Mouse (Mus musculus): Measurements from ENCODE around the gene Zfp362. TPM values are rescaled to one million over a fixed set of nuclear protein-coding genes. Genes with fewer than 3 reads are reported as not detected.
A peak's percentile ranks its signal among the peaks of the same experiment; 100 is the strongest.

Gene Zfp362
- polyA plus RNA-seq, 3 experiments from 2014 or later: 6.0 to 10.3 (median 8.4) TPM

DNA sequence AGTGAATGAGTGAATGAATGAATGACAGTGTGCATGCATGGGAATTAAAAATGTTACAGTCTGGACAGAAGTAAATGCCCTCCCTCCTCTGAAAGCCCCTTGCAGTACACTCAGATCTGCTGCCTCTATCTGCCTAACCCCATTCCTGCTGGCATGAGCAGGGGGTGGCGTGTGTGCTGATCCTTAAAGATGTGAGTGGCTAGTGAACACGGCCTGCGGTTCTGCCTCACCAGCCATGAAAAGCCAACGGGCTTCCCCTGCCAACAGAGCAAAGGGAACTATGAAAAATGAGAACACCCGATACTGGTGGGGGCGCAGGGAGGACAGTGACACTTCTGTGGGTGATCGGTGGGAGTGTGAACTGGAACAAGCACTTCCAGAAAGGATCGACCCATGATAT is 9.1 kb downstream of the Zfp362 start:
- no peak for ATAC-seq

GRCm38 (mm10) chr4:128795596-128795995 is 10.2 kb downstream of the Zfp362 start:
- no peak for ATAC-seq

- no peak for ATAC-seq
These were observed 11.6 kb downstream of the Zfp362 start for GRCm38 (mm10) chr4:128794198-128794597.

DNA sequence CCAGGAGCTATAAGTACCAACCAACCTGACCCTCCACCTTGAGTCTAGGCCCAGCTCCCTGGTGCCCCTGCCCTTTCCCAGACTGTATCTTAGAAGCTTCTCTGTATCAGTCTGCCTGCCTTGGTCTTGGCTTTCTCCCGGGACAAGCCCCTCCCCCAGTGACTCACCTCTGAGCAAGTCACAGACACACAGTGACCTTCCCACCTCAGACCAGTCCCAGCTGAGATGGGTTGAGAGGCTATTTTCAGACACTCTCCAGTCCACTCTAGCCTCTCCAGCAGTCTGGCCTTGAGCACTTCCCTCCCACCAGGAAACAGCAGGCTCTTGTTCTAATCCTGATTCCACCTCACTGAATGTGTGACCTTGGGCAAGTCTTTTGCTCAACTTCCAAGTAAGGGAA is 12.1 kb downstream of the Zfp362 start:
- no peak for ATAC-seq

DNA sequence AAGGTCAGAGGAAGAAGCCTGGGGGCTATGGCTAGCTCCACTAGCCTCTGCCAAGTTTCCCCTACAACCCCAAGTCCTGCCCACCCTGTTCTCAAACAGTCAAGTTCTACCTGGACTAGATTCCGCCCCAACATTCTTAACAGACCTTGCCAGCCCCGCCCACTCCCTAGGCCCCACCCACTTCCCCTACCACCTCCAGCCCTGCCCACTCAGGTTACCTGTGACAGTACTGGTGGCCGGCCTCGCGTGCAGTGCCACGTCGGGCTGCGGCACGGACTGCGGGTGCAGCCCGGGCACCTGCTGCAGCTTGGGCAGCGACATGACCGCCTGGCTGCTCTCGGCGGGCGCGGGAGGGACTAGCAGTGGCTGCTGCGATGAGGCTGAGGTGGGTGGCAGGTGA is 16.2 kb downstream of the Zfp362 start:
- ATAC-seq: no peak

DNA sequence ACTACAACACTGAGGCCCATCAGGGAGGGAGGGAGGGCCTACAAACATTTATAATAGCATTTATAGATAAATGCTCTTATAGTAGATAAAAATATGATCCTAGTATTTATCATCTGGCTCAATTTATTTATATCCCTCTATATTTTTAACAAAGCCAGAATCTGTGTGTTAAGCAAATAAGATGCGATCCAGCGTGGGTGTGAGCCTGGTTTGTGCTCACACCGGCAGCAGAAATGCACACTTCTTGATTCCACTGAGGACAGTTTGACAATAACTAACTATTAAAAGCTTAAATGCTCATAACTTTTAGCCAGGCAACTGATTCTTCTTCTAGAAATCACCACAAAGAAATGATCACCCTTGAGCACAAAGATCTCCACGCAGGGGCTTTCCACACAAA is 17.7 kb downstream of the Zfp362 start:
- ATAC-seq: no peak

DNA sequence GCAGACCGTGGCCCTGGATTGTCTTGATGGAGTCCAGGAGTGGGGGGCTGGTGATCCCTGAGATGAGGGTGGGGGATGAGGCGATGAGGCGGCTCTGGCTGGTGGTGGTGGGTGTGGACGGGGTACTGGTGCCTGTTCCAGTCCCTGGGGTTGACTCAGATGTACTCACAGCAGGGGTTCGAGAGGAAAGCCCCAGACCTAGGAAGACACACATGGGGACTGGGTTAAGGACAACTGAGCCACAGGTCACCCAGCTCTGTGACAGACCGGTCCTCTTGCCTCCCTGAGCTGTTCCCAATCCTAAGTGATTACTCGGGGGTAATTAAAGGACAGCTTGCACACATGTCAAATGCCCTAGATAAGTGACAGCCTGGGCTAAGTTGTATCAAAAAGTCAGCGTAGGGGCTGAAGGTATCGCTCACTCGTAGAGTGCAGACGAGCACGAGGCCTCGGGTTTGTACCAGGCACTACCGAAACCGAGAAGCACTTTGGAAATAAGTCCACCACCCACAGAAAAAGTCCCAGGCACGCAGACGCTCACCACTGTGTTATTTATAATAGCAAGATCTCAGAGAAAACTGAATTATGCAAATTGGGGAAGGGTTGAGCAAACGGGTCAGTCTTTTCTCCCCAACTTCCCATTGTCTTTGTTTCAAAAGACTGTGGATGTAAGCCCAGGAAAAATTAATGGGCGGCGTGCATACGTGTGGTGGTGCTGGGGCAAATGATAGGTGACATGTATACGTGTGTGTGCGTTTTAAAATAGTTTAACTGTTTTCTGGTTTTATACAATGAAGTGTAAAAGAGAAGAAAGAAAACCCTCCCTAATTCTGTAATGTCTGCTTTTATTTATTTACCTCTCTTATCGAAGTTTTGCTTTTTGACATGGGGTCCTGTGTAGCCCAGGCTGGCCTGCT is 18.6 kb downstream of the Zfp362 start:
- no peak for ATAC-seq

- ATAC-seq: no peak
These were observed 19.8 kb downstream of the Zfp362 start for GRCm38 (mm10) chr4:128785921-128786654.

DNA sequence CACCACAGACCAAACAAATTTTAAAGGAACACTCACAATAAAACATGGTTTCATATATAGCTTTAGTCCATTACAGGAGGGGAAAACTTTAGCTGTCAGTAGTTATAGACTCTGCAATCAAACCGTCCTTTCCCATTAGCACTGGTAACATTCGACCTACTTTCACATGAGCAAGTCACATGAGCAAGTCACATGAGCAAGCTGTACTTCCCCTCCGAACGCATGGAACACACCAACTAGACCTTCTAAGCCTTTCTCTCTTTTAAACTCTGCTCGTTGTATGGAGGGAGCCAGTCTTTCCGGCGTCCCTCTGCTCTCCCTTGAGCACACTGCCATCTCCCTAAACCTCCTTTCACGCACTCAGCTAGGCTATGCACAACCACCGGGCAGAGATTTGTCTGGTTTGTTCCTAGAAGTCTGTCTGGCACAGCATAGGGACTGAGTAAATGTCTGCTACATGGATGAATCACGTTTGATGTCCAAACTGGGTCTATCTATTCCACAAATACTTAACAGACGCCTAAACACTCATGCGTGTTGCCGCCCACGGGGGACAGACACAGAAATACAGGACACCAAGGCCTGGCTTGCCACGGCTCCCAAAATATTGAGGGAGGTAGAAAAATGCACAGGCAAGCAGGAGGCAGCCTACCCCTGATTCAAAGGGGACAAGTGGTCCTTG is 20.8 kb downstream of the Zfp362 start:
- ATAC-seq: peak; percentile 84

GRCm38 (mm10) chr4:128782645-128783044 is 23.2 kb downstream of the Zfp362 start:
- no peak for ATAC-seq

GRCm38 (mm10) chr4:128782037-128782436 is 23.8 kb downstream of the Zfp362 start:
- ATAC-seq: no peak

DNA sequence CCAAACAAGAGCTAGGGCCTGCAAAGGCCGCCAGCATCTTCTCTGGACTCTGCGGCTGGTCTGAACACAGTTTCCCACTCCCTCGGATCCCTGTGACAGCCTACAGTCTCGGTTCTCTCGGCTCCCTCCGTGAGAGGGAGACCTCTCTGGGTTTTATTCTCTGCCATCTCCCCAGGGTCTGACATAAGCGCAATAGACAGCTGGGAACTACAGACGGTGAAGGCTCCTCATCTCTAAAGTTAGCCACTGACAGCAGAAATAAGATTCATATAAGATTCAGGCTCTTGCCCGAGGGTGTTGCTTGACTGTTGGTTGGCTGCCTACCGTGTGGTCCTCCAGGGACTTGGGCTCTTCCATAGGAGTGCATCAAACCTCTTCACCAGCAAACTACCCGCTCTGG is 28.3 kb downstream of the Zfp362 start:
- no peak for ATAC-seq

DNA sequence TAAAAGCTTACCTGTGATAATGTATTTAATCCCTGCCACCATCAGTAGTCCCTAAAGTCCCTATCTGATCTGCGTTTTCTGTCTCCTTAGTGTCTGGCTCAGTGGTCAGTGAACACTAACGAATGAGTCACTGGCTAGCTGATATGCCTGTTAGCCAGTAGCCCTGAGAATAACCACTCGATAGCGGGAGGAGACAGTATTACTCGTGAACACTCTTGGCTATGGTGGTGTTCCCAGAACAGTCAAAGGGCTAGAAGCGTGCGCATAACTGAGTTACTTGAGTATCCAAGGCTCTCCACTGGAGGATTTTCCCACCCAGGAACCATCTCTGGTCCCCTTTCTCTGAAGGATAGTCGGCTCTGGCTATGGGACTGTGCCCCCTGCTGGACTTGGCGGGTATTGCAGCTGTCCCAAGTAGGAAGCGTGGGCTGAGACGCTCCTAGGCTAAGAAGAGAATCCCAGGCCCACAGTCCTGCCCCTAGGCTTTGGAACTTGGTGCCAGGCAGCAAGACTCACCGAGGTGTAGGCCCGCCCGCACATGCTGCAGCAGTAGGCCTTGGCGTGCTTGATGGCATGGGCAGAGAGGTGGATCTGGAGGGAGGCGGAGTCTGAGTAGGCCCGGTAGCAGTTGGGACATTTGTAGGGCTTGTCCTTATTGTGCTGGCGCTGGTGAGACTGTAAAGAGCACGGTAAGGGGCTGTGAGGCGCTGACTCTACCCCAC is 29.1 kb downstream of the Zfp362 start:
- peak; percentile 60 for ATAC-seq

GRCm38 (mm10) chr4:128774467-128774866 is 31.4 kb downstream of the Zfp362 start:
- no peak for ATAC-seq

DNA sequence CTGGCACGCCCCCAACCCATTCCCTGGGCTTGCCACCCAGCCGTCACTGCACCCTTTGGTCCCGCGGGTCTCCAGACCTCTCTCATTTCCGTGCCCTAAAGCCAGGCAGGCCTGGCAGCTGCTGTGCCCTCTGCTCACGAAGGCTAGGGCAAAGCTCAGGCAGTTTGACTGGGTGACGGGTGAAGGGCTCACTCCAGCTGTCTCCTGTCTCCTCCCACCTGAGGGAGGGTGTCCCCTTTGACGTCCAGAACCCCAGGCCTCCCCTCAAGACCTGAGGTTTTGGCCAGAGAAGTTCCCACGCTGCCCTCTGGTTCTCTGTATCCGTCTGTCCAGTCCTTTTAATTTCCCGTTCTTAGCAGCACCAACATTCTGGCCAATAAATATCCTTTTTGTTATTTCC is 32.0 kb downstream of the Zfp362 start:
- ATAC-seq: no peak

GRCm38 (mm10) chr4:128770698-128771097 is 35.1 kb downstream of the Zfp362 start:
- ATAC-seq: no peak

- ATAC-seq: no peak
These were observed 36.1 kb downstream of the Zfp362 start for GRCm38 (mm10) chr4:128769569-128770355.

- no peak for ATAC-seq
These were observed 37.7 kb downstream of the Zfp362 start for GRCm38 (mm10) chr4:128768120-128768519.

DNA sequence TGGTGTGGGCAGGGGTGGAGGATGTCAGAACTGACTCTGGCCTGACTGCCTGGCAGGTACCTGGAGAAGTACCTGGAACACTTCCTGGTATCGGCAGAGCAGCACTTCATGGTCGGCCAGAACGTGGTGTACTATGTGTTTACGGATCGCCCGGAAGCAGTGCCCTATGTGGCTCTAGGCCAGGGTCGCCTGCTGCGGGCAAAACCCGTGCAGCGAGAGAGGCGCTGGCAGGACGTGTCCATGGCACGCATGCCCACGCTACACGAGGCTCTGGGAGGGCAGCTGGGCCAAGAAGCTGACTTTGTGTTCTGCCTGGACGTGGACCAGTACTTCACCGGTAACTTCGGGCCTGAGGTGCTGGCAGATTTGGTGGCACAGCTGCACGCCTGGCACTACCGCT is 38.9 kb downstream of the Zfp362 start:
- ATAC-seq: no peak

DNA sequence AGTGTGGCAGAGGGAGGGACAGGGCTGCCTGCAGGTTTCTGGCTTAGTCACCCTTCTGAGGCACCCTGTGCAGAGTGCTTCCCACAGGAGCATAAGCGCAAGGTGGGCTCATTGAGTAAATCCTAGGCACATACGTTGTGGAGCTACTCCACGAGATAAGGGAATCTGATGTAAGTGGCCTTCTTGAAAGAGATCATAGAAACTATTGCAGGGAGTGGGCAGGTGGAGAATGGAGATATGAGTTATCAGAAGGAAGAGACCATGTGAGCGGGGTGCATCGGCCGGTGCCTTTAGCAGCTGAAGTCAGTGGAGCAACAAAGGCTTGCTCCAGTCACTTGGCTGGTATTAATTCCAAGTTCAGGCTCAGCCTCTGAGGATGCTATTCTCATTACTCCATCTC is 45.8 kb downstream of the Zfp362 start:
- no peak for ATAC-seq

DNA sequence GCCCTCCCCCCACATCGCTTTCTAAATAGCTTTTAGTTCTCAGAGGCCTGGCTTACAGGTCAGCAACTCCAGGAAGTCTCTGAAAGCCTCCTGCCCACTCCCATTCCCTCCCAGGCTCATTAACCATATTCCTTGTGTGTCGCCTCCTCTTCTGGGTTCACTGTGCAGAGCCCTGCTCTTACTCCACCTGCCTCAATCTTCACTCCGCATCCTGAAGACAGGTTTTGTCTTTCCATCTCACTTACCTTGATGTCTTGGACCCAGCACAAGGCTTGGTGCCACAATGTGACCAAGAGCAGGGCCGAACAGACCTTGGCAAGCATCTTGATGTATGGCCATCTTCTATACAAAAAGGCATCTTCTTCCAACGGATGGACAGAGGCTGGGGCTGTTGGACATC is 46.6 kb downstream of the Zfp362 start:
- ATAC-seq: no peak

DNA sequence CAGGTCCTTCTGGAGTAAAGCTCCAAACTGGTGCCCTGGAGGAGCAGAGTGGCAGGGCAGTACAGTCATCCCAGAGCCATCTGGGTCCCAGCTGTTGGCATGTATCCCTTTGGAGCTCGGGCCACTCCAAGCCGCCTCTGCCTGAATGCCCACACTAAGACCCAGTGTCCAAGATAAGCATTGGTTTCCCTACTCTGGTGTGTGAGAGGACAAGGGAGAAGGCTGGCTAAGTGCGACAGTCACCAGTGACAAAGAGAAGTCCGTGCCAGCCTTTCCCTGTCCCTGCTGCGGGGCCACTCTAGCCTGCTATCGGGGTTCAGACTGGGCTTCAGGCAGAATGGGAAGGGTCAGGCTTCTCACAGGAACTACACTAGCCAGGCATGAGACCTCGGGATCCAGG is 49.9 kb downstream of the Zfp362 start:
- no peak for ATAC-seq
